Mouse (Mus musculus) adrenal gland, postnatal 25 days (tissue): ENCODE results near the gene Ccdc102a. TPM values are rescaled to one million over a fixed set of nuclear protein-coding genes. Genes with fewer than 3 reads are reported as not detected.
"Not testable (repeated sequence)": the region's sequence is repeated elsewhere in the genome, so short reads cannot be mapped to it uniquely, and the experiment has no call there.

Source experiments
- DNase-seq: peaks from one replicate; pipeline ENCODE4 v3.0.0; 2021; ENCODE audit warnings: mixed read lengths
- total RNA-seq: library from RNA; stranded (reverse); gene quantifications from 2 replicates; pipeline ENCODE4 v1.2.3, GENCODE M21; 2021

Ccdc102a gene
- total RNA-seq, 1 experiment from 2014 or later, result 8.8 TPM

- peak; percentile 79 for DNase-seq
Measured at GRCm38 (mm10) chr8:94874358-94874757, 43.5 kb downstream of the Ccdc102a start.

GRCm38 (mm10) chr8:94872576-94872975 is 45.3 kb downstream of the Ccdc102a start:
- DNase-seq, result no peak

- DNase-seq, result no peak
Measured at GRCm38 (mm10) chr8:94872156-94872555, 45.7 kb downstream of the Ccdc102a start.

GRCm38 (mm10) chr8:94871108-94871894 is 46.6 kb downstream of the Ccdc102a start:
- DNase-seq, result peak; percentile 42

- no peak for DNase-seq
Measured at GRCm38 (mm10) chr8:94870474-94871107, 47.3 kb downstream of the Ccdc102a start.

GRCm38 (mm10) chr8:94870003-94870402 is 47.9 kb downstream of the Ccdc102a start:
- DNase-seq, result no peak

- DNase-seq, result no peak
Measured at GRCm38 (mm10) chr8:94869146-94869545, 48.8 kb downstream of the Ccdc102a start.

- DNase-seq, result no peak
Measured at GRCm38 (mm10) chr8:94866921-94867320, 51.0 kb downstream of the Ccdc102a start.

- peak; percentile 66 for DNase-seq
Measured at GRCm38 (mm10) chr8:94865292-94865691, 52.6 kb downstream of the Ccdc102a start.

GRCm38 (mm10) chr8:94863897-94864673 is 53.8 kb downstream of the Ccdc102a start:
- no peak for DNase-seq

GRCm38 (mm10) chr8:94862487-94863220 is 55.2 kb downstream of the Ccdc102a start:
- no peak for DNase-seq

- peak; percentile 61 for DNase-seq
Measured at GRCm38 (mm10) chr8:94861352-94861910, 56.5 kb downstream of the Ccdc102a start.

- DNase-seq, result peak; percentile 93
Measured at GRCm38 (mm10) chr8:94857346-94858173, 60.3 kb downstream of the Ccdc102a start, which contains the start of gene Polr2c. Gene Polr2c (plus strand): TSS chr8:94857450.

- DNase-seq, result no peak
Measured at GRCm38 (mm10) chr8:94857011-94857345, 60.9 kb downstream of the Ccdc102a start.

GRCm38 (mm10) chr8:94854761-94855160 is 63.1 kb downstream of the Ccdc102a start:
- not testable (repeated sequence) for DNase-seq

Other genes starting within 250 kb of the Ccdc102a start
- gene Pllp, start 221.8 kb downstream of the Ccdc102a start, total RNA-seq, result 0.67 TPM in 1 of 2 replicates, not detected in the other
- not detected in 2 replicates for gene Ccl22, start 172.5 kb downstream of the Ccdc102a start, total RNA-seq
- 23.0 and 25.2 TPM in 2 replicates for gene Cx3cl1, start 146.1 kb downstream of the Ccdc102a start, total RNA-seq
- gene Ccl17, start 107.6 kb downstream of the Ccdc102a start, total RNA-seq, result 0.70 TPM in 1 of 2 replicates, not detected in the other
- gene Coq9, start 79.8 kb downstream of the Ccdc102a start, total RNA-seq, result 199 and 209 TPM in 2 replicates
- 112 and 175 TPM in 2 replicates for gene Ciapin1, start 79.7 kb downstream of the Ccdc102a start, total RNA-seq
- 62.1 and 66.2 TPM in 2 replicates for gene Polr2c, start 60.6 kb downstream of the Ccdc102a start, total RNA-seq
- gene Dok4, start 41.8 kb downstream of the Ccdc102a start, total RNA-seq, result 8.8 and 15.3 TPM in 2 replicates
- 0.33 and 0.76 TPM in 2 replicates for gene Adgrg5, start 5.6 kb upstream of the Ccdc102a start, total RNA-seq
- 11.7 and 20.7 TPM in 2 replicates for gene Adgrg1, start 56.7 kb upstream of the Ccdc102a start, total RNA-seq
- gene Adgrg3, start 99.6 kb upstream of the Ccdc102a start, total RNA-seq, result 3.0 and 4.2 TPM in 2 replicates
- not detected in 2 replicates for gene Drc7, start 137.0 kb upstream of the Ccdc102a start, total RNA-seq
- 13.2 and 14.1 TPM in 2 replicates for gene Katnb1, start 163.1 kb upstream of the Ccdc102a start, total RNA-seq